Mouse (Mus musculus): ENCODE measurements around the gene Dnah7b. TPM values are rescaled to one million over a fixed set of nuclear protein-coding genes. Genes with fewer than 3 reads are reported as not detected.
"Not testable (repeated sequence)": the region's sequence is repeated elsewhere in the genome, so short reads cannot be mapped to it uniquely, and the experiment has no call there.

Dnah7b gene
- polyA plus RNA-seq, 1 experiment from 2014 or later: 2.0 TPM

DNA sequence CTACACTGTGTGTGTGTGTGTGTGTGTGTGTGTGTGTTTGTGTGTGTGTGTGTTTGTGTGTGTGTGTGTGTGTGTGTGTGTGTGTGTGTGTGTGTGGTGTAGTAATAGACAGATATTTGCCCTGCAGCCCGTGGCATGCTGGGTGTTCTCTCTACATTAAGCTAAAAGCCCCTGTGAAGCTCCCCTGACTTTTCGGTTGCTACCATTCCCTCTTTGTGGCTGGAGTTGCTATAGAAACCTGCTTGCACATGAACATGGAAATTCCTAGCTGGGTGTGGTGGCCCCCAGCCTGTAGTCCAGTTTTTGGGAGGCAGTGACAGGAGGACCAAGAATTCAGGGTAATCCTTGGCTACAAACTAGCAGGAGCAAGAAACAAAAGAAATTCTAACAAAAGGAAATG is 130.7 kb downstream of the Dnah7b start:
- not testable (repeated sequence) for H3K9me3 ChIP-seq; H3K36me3 ChIP-seq; H3K4me1 ChIP-seq; H3K4me2 ChIP-seq (replicated peaks); H3K27ac ChIP-seq (replicated peaks); H3K9ac ChIP-seq (replicated peaks); H3K4me3 ChIP-seq; H3K27me3 ChIP-seq
- ATAC-seq (ENCODE audit: low FRiP score, low read depth): 0 out of 2 replicates have a peak, but pooled peaks have one; percentile 41
- 25% methylated on average over 2 of the region's 2 CpGs for WGBS

DNA sequence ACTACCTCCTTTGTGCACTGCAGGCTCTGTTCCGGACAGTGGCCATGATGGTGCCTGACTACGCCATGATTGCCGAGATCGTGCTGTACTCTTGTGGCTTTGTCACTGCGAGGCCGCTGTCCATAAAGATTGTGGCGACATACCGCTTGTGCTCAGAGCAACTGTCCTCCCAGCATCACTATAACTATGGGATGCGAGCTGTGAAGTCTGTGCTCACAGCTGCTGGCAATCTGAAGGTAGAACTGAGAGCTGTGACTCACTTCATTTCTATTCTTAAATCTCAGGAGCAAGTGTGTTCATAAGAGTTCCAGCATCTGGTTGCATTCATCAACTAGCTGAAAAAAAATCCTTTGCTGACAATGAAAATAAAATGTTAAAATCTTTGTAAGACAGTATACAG is 135.1 kb downstream of the Dnah7b start:
- not testable (repeated sequence) for H3K4me2 ChIP-seq (replicated peaks); H3K9ac ChIP-seq (replicated peaks); H3K27me3 ChIP-seq; H3K4me1 ChIP-seq; H3K9me3 ChIP-seq; ATAC-seq (ENCODE audit: low FRiP score, low read depth); H3K4me3 ChIP-seq; H3K27ac ChIP-seq (replicated peaks); H3K36me3 ChIP-seq
- WGBS: 94% methylated on average over 9 of the region's 9 CpGs

DNA sequence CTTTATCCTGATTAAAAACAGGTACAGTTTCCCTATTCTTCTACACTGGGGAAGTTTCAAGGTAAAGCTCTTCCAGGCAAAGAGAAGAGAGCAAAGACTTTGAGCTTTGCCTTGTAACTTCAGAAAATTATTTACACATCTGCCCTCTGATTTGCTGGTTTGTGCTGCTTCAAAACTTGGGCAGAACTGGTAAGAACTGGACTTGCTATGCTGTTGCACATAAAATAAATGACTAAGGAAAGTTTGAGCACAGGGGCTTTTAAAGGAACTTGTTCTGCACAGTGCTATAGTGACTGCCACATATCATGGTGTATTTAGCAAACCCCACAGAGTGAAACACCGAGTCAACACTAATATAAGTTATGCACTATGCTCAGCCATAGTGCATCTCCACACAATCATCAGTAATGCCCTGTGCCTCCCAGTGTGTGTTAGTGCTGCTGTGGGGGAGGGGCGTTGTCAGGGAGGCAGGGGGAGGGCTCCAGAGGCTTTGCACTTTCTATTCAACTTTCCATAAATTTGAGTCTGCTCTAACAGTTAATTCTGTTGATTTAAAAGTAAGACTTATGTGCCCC is 144.0 kb downstream of the Dnah7b start:
- not testable (repeated sequence) for H3K4me3 ChIP-seq; H3K4me1 ChIP-seq; H3K27ac ChIP-seq (replicated peaks); H3K9ac ChIP-seq (replicated peaks); H3K9me3 ChIP-seq; H3K36me3 ChIP-seq; H3K4me2 ChIP-seq (replicated peaks); H3K27me3 ChIP-seq
- peak; percentile 31; the same call in 1 of the 2 replicates for ATAC-seq (ENCODE audit: low FRiP score, low read depth)
- WGBS: 57% methylated on average over 2 of the region's 2 CpGs

- not testable (repeated sequence) for H3K4me2 ChIP-seq (replicated peaks); H3K9me3 ChIP-seq; H3K36me3 ChIP-seq; H3K9ac ChIP-seq (replicated peaks); ATAC-seq (ENCODE audit: low FRiP score, low read depth); H3K4me1 ChIP-seq; H3K27ac ChIP-seq (replicated peaks); H3K4me3 ChIP-seq; H3K27me3 ChIP-seq
- 79% methylated on average over 2 of the region's 2 CpGs for WGBS
These were observed 156.6 kb downstream of the Dnah7b start for GRCm38 (mm10) chr1:46222704-46223103.

GRCm38 (mm10) chr1:46226136-46226535 is 160.0 kb downstream of the Dnah7b start:
- not testable (repeated sequence) for H3K4me3 ChIP-seq; H3K27ac ChIP-seq (replicated peaks); H3K9ac ChIP-seq (replicated peaks); H3K4me1 ChIP-seq; H3K27me3 ChIP-seq; ATAC-seq (ENCODE audit: low FRiP score, low read depth); H3K36me3 ChIP-seq; H3K4me2 ChIP-seq (replicated peaks); H3K9me3 ChIP-seq

DNA sequence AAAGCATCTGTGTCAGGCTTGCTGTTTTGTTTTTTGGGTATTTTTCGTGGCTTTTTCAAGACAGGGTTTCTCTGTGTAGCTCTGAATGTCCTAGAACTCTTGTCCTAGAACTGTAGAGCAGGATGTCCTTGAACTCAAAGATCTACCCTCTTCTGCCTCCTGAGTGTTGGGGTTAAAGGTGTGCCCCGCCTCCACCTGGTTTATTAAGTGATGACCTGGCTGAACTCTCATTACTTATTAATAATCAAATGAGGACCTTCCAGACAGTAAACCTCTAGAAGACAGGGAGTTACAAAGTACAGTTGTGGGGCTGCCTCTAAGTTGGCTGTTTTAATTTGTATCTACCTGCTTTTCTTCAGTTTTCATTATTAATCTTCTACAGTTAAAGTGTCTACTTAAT is 202.7 kb downstream of the Dnah7b start:
- H3K9ac ChIP-seq (replicated peaks); ATAC-seq (ENCODE audit: low FRiP score, low read depth); H3K4me2 ChIP-seq (replicated peaks); H3K27me3 ChIP-seq; H3K27ac ChIP-seq (replicated peaks); H3K4me3 ChIP-seq; H3K36me3 ChIP-seq; H3K4me1 ChIP-seq; H3K9me3 ChIP-seq: not testable (repeated sequence)
- 65% methylated on average over 2 of the region's 2 CpGs for WGBS

DNA sequence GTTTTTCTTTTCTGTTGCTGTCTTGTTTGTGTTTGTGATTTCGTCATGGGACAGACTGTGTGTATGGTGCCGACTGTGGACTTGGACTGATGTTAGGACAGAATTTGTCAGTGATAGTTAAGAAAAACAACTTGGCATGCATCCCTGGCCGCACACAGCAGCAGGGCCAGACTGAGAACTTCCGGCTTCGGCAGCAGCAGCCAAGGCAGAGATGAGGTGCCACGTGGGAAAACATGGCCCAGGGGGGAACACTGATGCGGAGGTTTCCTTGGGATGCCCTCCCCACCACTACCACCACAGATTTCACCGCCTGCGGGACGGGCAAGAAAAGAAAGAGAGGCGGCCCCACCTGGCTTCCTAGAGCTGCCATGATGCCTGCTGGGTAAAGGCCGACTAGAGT is 205.8 kb downstream of the Dnah7b start:
- Histone ChIP-seq H3K36me3 (no peaks in the 10 kb centered on the region), H3K4me2 (replicated peaks) (no peak overlapping the region), H3K27me3 (no peaks in the 10 kb centered on the region), H3K9me3 (no peaks in the 10 kb centered on the region), H3K27ac (replicated peaks) (no peak overlapping the region), H3K4me1 (no peaks in the 10 kb centered on the region), H3K9ac (replicated peaks) (no peak overlapping the region), H3K4me3 (no peak overlapping the region)
- WGBS: 82% methylated on average over 12 of the region's 12 CpGs
- no peak for ATAC-seq (ENCODE audit: low FRiP score, low read depth)

DNA sequence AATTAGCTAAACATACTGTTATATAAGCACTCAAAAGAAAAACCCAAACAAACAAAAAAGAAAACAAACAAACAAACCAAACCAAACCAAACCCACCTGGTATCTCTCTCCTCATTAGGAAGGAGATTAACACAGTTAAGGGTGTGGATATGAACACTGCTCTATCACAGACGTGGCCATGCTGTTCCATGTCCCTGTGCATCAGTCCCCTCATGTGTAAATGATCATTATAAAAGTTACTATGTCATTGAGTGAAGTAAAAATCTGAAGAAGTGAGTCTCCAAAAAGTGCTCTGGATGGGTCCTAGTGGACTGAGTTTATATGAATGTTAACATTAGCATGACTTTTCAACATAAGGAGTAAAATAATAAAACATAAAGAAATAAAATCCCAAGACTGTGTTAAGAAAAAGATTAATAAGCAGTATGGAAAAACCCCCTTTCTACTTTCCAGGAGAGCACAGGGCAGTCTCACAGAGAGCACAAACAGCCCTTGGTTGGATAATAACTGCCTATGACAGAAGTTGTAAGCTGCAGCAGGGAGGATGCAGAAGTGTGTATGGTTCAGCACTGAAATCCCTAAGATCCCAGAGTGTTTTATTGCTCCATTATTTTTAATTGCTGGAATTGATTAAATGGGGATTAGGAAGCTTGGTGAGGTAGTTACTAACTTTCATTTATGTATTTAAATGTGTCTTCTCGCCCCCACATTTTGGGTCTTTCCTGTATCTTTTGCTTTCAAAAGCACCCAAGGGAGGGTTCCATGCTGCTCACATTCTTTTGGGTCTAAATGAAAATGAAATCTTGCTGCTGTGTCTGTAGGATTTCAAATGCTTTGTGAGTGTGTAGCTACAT is 212.2 kb downstream of the Dnah7b start:
- not testable (repeated sequence) for H3K4me3 ChIP-seq; H3K4me2 ChIP-seq (replicated peaks); H3K9me3 ChIP-seq; ATAC-seq (ENCODE audit: low FRiP score, low read depth); H3K9ac ChIP-seq (replicated peaks); H3K27ac ChIP-seq (replicated peaks); H3K27me3 ChIP-seq; H3K4me1 ChIP-seq; H3K36me3 ChIP-seq
- WGBS: 75% methylated on average over 2 of the region's 2 CpGs

DNA sequence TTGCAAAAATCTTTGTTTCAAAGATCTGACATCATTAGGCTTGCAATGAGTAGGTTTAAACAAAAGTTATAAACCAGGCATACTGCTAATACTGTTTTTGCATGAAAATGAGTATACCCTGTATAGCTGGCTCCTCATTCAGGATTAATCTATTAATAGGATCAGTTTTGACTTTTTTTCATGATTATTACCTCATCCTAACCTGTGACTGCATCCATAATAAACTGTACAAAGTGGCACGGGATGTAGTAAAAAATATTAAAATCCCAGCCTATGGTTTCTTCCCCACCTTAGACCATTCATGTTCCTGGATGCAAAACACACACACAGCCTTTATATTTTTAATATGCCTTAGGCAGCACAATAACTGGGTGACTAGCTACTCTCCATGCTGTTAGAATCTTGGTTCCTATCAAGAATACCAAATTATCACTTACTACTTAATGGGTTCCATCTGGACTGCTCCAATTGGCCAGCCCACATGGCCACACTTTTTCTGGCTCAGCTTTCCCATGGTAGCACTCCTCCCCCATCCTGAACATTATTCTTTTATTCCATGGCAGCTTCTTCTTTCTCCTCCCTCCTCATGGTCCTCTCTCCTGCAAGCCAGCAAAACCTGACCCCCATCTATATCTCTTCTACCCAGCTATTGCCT is 212.9 kb downstream of the Dnah7b start:
- H3K4me1 ChIP-seq; H3K27me3 ChIP-seq; H3K4me2 ChIP-seq (replicated peaks); H3K27ac ChIP-seq (replicated peaks); ATAC-seq (ENCODE audit: low FRiP score, low read depth); H3K36me3 ChIP-seq; H3K4me3 ChIP-seq; H3K9ac ChIP-seq (replicated peaks); H3K9me3 ChIP-seq: not testable (repeated sequence)
- WGBS: 92% methylated on average over 1 of the region's 1 CpGs

DNA sequence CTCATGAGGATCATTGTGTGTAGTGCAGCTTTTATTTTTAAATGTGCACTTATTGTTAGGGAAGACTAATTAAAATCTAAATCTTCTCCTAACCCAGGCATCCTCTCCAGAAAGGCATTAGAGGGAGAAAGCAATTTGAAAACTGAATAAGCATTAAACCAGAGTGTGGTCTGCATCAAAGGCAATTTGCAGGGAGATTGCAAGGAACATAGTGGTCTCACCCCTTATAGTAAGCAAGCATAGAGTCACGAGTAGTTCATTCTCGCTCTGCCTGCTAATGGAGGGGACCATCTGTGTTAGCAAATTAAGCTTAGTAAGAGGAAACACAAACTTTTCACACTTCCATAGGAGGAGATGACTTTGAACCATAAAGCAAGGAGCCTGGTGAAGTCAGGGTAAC is 228.3 kb downstream of the Dnah7b start:
- not testable (repeated sequence) for H3K27ac ChIP-seq (replicated peaks); H3K4me1 ChIP-seq; ATAC-seq (ENCODE audit: low FRiP score, low read depth); H3K9ac ChIP-seq (replicated peaks); H3K36me3 ChIP-seq; H3K27me3 ChIP-seq; H3K4me3 ChIP-seq; H3K4me2 ChIP-seq (replicated peaks); H3K9me3 ChIP-seq
- WGBS: 72% methylated on average over 2 of the region's 2 CpGs

DNA sequence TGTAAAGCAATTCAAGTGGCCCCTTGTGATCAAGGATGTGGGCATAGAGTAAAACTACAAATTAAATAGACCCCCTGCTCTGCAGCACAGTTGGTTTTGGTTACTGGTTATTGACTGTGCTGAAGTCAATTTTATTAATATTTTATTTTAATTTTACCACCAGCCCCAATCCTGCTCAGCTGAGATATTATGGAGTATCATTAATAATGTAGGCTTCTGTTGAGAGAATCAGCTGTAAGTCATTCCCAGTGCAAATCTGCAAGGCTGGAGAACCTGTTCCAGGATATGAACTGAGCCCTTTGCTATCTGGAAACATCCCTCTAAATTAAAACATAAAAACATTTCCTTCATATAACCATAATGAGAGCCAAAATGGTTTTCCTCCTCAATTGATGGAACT is 259.8 kb downstream of the Dnah7b start:
- not testable (repeated sequence) for H3K9ac ChIP-seq (replicated peaks); ATAC-seq (ENCODE audit: low FRiP score, low read depth); H3K27me3 ChIP-seq; H3K27ac ChIP-seq (replicated peaks); H3K36me3 ChIP-seq; H3K9me3 ChIP-seq; H3K4me1 ChIP-seq; H3K4me3 ChIP-seq; H3K4me2 ChIP-seq (replicated peaks)

- not testable (repeated sequence) for H3K9ac ChIP-seq (replicated peaks); H3K9me3 ChIP-seq; H3K4me3 ChIP-seq; H3K4me1 ChIP-seq; ATAC-seq (ENCODE audit: low FRiP score, low read depth); H3K27ac ChIP-seq (replicated peaks); H3K36me3 ChIP-seq; H3K4me2 ChIP-seq (replicated peaks); H3K27me3 ChIP-seq
- 87% methylated on average over 3 of the region's 3 CpGs for WGBS
These were observed 279.2 kb downstream of the Dnah7b start for GRCm38 (mm10) chr1:46345301-46345700.

All from midbrain, embryonic 12.5 days (tissue).